Mouse (Mus musculus) limb, embryonic 11.5 days (tissue): Measurements from ENCODE around the gene Eef1b2. TPM values are rescaled to one million over a fixed set of nuclear protein-coding genes. Genes with fewer than 3 reads are reported as not detected.

Experiments
- ATAC-seq: fragments of 200-750 bp; cut with Nextera tagmentation; 2 replicates; pipeline ENCODE4 v1.8.0; 2017; ENCODE audit warnings: low read depth; ENCODE audit not compliant: insufficient number of reproducible peaks, low FRiP score, low TSS enrichment
- DNase-seq: peaks from one replicate; pipeline ENCODE4 v3.0.0-alpha.2; 2015; ENCODE audit warnings: low spot score
- H3K27ac ChIP-seq: fragments of 300-500 bp; sonication (generic); replicated peaks from 2 replicates; pipeline ENCODE4 v1.5.1; 2014; ENCODE audit warnings: low read depth, mild to moderate bottlenecking, low read length
- H3K27me3 ChIP-seq: fragments of 300-500 bp; sonication (generic); 2 replicates; pipeline ENCODE4 v1.6.1; 2014; ENCODE audit warnings: mild to moderate bottlenecking, low read length, mixed read lengths; ENCODE audit not compliant: control insufficient read depth, insufficient read depth
- H3K36me3 ChIP-seq: fragments of 300-500 bp; sonication (generic); 2 replicates; pipeline ENCODE4 v1.6.1; 2014; ENCODE audit warnings: mild to moderate bottlenecking, low read length, moderate library complexity, mixed read lengths; ENCODE audit not compliant: control insufficient read depth, insufficient read depth
- H3K4me1 ChIP-seq: fragments of 300-500 bp; sonication (generic); 2 replicates; pipeline ENCODE4 v1.6.1; 2014; ENCODE audit warnings: low read length, mixed read lengths; ENCODE audit not compliant: control insufficient read depth, insufficient read depth
- H3K4me2 ChIP-seq: fragments of 300-500 bp; sonication (generic); 2 replicates; pipeline ENCODE4 v1.6.1; 2014; ENCODE audit warnings: low read depth, mild to moderate bottlenecking, moderate library complexity; ENCODE audit not compliant: severe bottlenecking
- H3K4me3 ChIP-seq: fragments of 300-500 bp; sonication (generic); 2 replicates; pipeline ENCODE4 v1.5.1; 2014; ENCODE audit warnings: low read depth, low read length
- H3K9ac ChIP-seq: fragments of 300-500 bp; sonication (generic); 2 replicates; pipeline ENCODE4 v1.6.1; 2014; ENCODE audit warnings: mild to moderate bottlenecking, low read length
- H3K9me3 ChIP-seq: fragments of 300-500 bp; sonication (generic); 2 replicates; pipeline ENCODE4 v1.6.1; 2016; ENCODE audit warnings: low read length; ENCODE audit not compliant: control insufficient read depth
- WGBS: fragments of 180-500 bp; shearing (Covaris S2); extraction: QIAGEN DNeasy Blood & Tissue Kit; methylation state at CpG from one replicate; pipeline ENCODE4 v1.1.7; 2014; 5-methylcytosine and 5-hydroxymethylcytosine counted together
- polyA plus RNA-seq: library from polyadenylated mRNA; unstranded; fragments of >200 nt; fragmentation: Nextera tagmentation; extraction: Ambion mirVana; gene quantifications from 2 replicates; pipeline ENCODE4 v1.2.1, GENCODE M21; 2014

The Eef1b2 gene
- polyA plus RNA-seq, 1 experiment from 2014 or later: 703 TPM

DNA sequence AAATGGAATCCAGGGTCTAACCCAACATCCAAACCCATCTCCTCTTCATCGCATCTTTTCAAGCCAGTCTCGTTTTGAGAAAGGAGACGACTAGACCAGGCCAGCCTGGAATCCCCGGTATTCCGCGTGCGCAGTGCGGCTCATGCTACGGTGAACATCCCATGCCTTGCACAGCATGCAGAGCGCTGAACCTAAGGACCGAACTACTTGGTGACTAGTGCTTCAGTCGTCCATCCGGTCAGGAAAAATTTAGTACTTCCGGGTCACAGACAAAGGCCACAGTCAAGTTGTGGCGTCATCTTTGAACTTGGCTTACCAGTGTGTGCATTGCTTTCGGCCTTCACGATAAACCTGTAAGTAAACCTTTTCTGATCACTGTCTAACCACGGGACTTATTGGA is 23.7 kb downstream of the Eef1b2 start:
- Histone ChIP-seq H3K27ac (no peak overlapping the region), H3K4me1 (peaks cover 4% of the 10 kb centered on the region; the same call in 1 of the 2 replicates), H3K4me2 (no peak overlapping the region), H3K9me3 (peaks cover 2% of the 10 kb centered on the region; the same call in 1 of the 2 replicates), H3K9ac (no peak overlapping the region), H3K27me3 (no peaks in the 10 kb centered on the region), H3K4me3 (no peak overlapping the region), H3K36me3 (no peaks in the 10 kb centered on the region)
- ATAC-seq (no peak), DNase-seq (no peak)
- WGBS: 95% methylated on average over 18 of the region's 18 CpGs

DNA sequence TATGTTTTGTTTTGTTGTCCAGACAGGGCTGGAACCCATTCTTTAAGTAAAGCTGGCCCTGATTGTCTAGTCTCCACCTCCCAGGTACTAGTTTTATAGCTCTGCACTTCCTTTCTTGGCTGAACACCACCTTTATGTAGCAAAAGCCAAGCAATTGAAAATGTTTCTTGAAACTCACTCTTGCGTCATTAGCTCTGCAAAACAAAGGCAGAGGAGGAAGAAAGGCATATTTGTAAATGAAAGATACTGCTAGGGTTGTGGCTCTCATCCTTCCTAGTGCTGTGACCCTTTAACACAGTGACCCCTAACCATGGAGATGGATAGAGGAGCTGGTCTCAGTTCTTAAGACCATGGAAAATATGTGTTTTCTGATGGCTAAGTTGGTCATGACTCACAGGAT is 25.0 kb downstream of the Eef1b2 start:
- WGBS: 79% methylated on average over 1 of the region's 1 CpGs
- no peak overlapping the region for H3K9ac ChIP-seq
- H3K4me3 ChIP-seq: no peak overlapping the region
- no peak overlapping the region for H3K4me2 ChIP-seq
- no peaks in the 10 kb centered on the region for H3K27me3 ChIP-seq
- no peak overlapping the region for H3K27ac ChIP-seq
- peaks cover 2% of the 10 kb centered on the region; the same call in 1 of the 2 replicates for H3K9me3 ChIP-seq
- DNase-seq (no peak), ATAC-seq (no peak)
- peaks cover 4% of the 10 kb centered on the region; the same call in 1 of the 2 replicates for H3K4me1 ChIP-seq
- H3K36me3 ChIP-seq: no peaks in the 10 kb centered on the region

GRCm38 (mm10) chr1:63203471-63203870 is 26.8 kb downstream of the Eef1b2 start:
- no peak for DNase-seq
- WGBS: 73% methylated on average over 1 of the region's 1 CpGs
- Histone ChIP-seq H3K4me1 (peaks cover 4% of the 10 kb centered on the region; the same call in 1 of the 2 replicates), H3K27ac (no peak overlapping the region), H3K27me3 (peaks cover 2% of the 10 kb centered on the region; the same call in 1 of the 2 replicates), H3K36me3 (no peaks in the 10 kb centered on the region), H3K4me2 (no peak overlapping the region), H3K4me3 (no peak overlapping the region), H3K9ac (no peak overlapping the region), H3K9me3 (peaks cover 2% of the 10 kb centered on the region; the same call in 1 of the 2 replicates)
- no peak for ATAC-seq

DNA sequence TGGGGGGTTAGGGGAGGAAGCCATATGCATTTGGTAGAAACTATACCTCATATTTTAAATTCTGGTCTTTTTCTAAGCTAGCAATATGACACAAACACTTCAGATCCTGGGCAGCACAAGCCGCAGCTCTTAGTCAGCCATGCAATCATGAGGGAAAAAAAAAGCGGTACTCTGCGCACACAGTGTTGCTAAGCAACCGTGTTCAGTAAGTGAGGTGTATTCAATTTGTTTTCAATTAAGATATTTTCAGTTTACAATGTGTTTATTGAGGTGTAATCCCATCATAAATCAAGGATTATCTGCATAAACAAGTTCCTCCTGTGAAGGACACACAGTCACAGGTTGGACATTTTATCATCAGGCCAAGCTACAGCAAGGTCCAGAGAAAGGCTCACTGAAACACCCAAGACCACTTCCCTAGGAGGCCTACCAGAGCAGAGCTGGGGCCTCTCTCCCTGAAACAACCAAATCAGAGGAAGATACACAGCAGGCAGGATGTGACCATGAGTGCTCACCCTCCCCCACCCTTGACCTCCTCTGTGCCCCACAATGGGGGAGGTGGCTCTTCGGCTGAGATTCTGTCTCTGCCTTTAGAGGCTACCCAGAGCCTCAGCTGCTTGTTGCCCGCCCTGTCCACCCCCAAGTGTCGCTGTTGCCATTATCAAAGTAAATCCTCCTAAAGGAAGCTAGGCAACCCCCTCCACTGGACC is 27.5 kb downstream of the Eef1b2 start:
- Histone ChIP-seq H3K4me3 (no peak overlapping the region), H3K36me3 (no peaks in the 10 kb centered on the region), H3K9me3 (peaks cover 2% of the 10 kb centered on the region; the same call in 1 of the 2 replicates), H3K27me3 (peaks cover 4% of the 10 kb centered on the region; the same call in 1 of the 2 replicates), H3K4me1 (peaks cover 4% of the 10 kb centered on the region; the same call in 1 of the 2 replicates), H3K4me2 (no peak overlapping the region), H3K9ac (no peak overlapping the region), H3K27ac (no peak overlapping the region)
- peak; percentile 50 for DNase-seq
- 0 out of 2 replicates have a peak, but pooled peaks have one; percentile 21 for ATAC-seq
- 7% methylated on average over 7 of the region's 7 CpGs for WGBS

- DNase-seq: no peak
- 28% methylated on average over 7 of the region's 7 CpGs for WGBS
- Histone ChIP-seq H3K4me2 (no peak overlapping the region), H3K4me3 (no peak overlapping the region), H3K9me3 (peaks cover 2% of the 10 kb centered on the region; the same call in 1 of the 2 replicates), H3K27ac (no peak overlapping the region), H3K36me3 (no peaks in the 10 kb centered on the region), H3K27me3 (peaks cover 4% of the 10 kb centered on the region; the same call in 1 of the 2 replicates), H3K9ac (no peak overlapping the region), H3K4me1 (peaks cover 4% of the 10 kb centered on the region; the same call in 1 of the 2 replicates)
- ATAC-seq: peak; percentile 31; the same call in 1 of the 2 replicates
Observed at GRCm38 (mm10) chr1:63204660-63205394, 28.2 kb downstream of the Eef1b2 start.

- H3K27ac ChIP-seq: no peak overlapping the region
- no peak overlapping the region for H3K4me3 ChIP-seq
- no peak overlapping the region for H3K9ac ChIP-seq
- H3K9me3 ChIP-seq: no peaks in the 10 kb centered on the region
- DNase-seq: no peak
- no peak for ATAC-seq
- no peaks in the 10 kb centered on the region for H3K36me3 ChIP-seq
- 77% methylated on average over 3 of the region's 3 CpGs for WGBS
- H3K27me3 ChIP-seq: peaks cover 4% of the 10 kb centered on the region; the same call in 1 of the 2 replicates
- H3K4me1 ChIP-seq: peaks cover 4% of the 10 kb centered on the region; the same call in 1 of the 2 replicates
- H3K4me2 ChIP-seq: no peak overlapping the region
Observed at GRCm38 (mm10) chr1:63207607-63208006, 31.0 kb downstream of the Eef1b2 start.

GRCm38 (mm10) chr1:63209861-63210529 is 33.4 kb downstream of the Eef1b2 start:
- WGBS: 29% methylated on average over 6 of the region's 6 CpGs
- no peak for ATAC-seq

More at GRCm38 (mm10) chr1:63209861-63210529, 33.4 kb downstream of the Eef1b2 start:
- H3K4me2 ChIP-seq: no peak overlapping the region
- DNase-seq: no peak
- no peak overlapping the region for H3K27ac ChIP-seq
- no peak overlapping the region for H3K9ac ChIP-seq
- no peak overlapping the region for H3K4me3 ChIP-seq
- H3K4me1 ChIP-seq: peaks cover 3% of the 10 kb centered on the region; the same call in 1 of the 2 replicates
- H3K36me3 ChIP-seq: no peaks in the 10 kb centered on the region
- peaks cover 8% of the 10 kb centered on the region; the same call in 1 of the 2 replicates for H3K27me3 ChIP-seq
- H3K9me3 ChIP-seq: no peaks in the 10 kb centered on the region
